Mouse (Mus musculus): ENCODE measurements around the gene Hcfc1r1. TPM values are rescaled to one million over a fixed set of nuclear protein-coding genes. Genes with fewer than 3 reads are reported as not detected.
A peak's percentile ranks its signal among the peaks of the same experiment; 100 is the strongest.

Hcfc1r1 gene
- polyA plus RNA-seq, 1 experiment from 2014 or later = 38.3 TPM

GRCm38 (mm10) chr17:23679127-23679835 lies 5.9 kb downstream of the Hcfc1r1 start, which contains the start of gene Cldn6:
TSS of gene Cldn6 (plus strand) at chr17:23679249.
- Histone ChIP-seq H3K27ac (ENCODE audit: low read depth, low read length) (no peak within 1 kb of the TSS), H3K9me3 (ENCODE audit: control insufficient read depth, low read length) (no peaks in the 10 kb centered on the region), H3K9ac (ENCODE audit: low read length) (no peak within 1 kb of the TSS), H3K4me2 (ENCODE audit: low read depth, low read length, severe bottlenecking) (peak within 1 kb of the TSS; percentile 36), H3K36me3 (ENCODE audit: control insufficient read depth, insufficient read depth, low read length) (no peaks in the 10 kb centered on the region), H3K27me3 (ENCODE audit: control insufficient read depth, insufficient read depth, low read length) (peaks cover 51% of the 10 kb centered on the region), H3K4me1 (replicated peaks; ENCODE audit: control insufficient read depth, insufficient read depth, low read length) (peaks cover 8% of the 10 kb centered on the region; the same call in 1 of the 2 replicates), H3K4me3 (ENCODE audit: low read depth, low read length) (peak within 1 kb of the TSS; percentile 14; the same call in 1 of the 2 replicates)
- 1% methylated on average over 38 of the region's 38 CpGs for WGBS
- ATAC-seq (replicated peaks; ENCODE audit: low FRiP score) = no peak
- DNase-seq (ENCODE audit: low spot score) = no peak

- H3K4me1 ChIP-seq (replicated peaks; ENCODE audit: control insufficient read depth, insufficient read depth, low read length) = peaks cover 11% of the 10 kb centered on the region; the same call in 1 of the 2 replicates
- DNase-seq (ENCODE audit: low spot score) (no peak), ATAC-seq (replicated peaks; ENCODE audit: low FRiP score) (no peak)
- H3K4me2 ChIP-seq (ENCODE audit: low read depth, low read length, severe bottlenecking) = no peak overlapping the region
- H3K27ac ChIP-seq (ENCODE audit: low read depth, low read length) = no peak overlapping the region
- 81% methylated on average over 9 of the region's 9 CpGs for WGBS
- H3K36me3 ChIP-seq (ENCODE audit: control insufficient read depth, insufficient read depth, low read length) = no peaks in the 10 kb centered on the region
- H3K4me3 ChIP-seq (ENCODE audit: low read depth, low read length) = no peak overlapping the region
- H3K9me3 ChIP-seq (ENCODE audit: control insufficient read depth, low read length) = no peaks in the 10 kb centered on the region
- no peak overlapping the region for H3K9ac ChIP-seq (ENCODE audit: low read length)
- peaks cover 47% of the 10 kb centered on the region for H3K27me3 ChIP-seq (ENCODE audit: control insufficient read depth, insufficient read depth, low read length)
Measured at GRCm38 (mm10) chr17:23680336-23680735, 6.9 kb downstream of the Hcfc1r1 start.

GRCm38 (mm10) chr17:23681086-23681485 lies 7.7 kb downstream of the Hcfc1r1 start:
- Histone ChIP-seq H3K4me3 (ENCODE audit: low read depth, low read length) (no peak overlapping the region), H3K4me1 (replicated peaks; ENCODE audit: control insufficient read depth, insufficient read depth, low read length) (peaks cover 9% of the 10 kb centered on the region; the same call in 1 of the 2 replicates), H3K36me3 (ENCODE audit: control insufficient read depth, insufficient read depth, low read length) (no peaks in the 10 kb centered on the region), H3K27ac (ENCODE audit: low read depth, low read length) (no peak overlapping the region), H3K27me3 (ENCODE audit: control insufficient read depth, insufficient read depth, low read length) (peaks cover 43% of the 10 kb centered on the region), H3K4me2 (ENCODE audit: low read depth, low read length, severe bottlenecking) (no peak overlapping the region), H3K9ac (ENCODE audit: low read length) (no peak overlapping the region), H3K9me3 (ENCODE audit: control insufficient read depth, low read length) (no peaks in the 10 kb centered on the region)
- DNase-seq (ENCODE audit: low spot score) (no peak), ATAC-seq (replicated peaks; ENCODE audit: low FRiP score) (no peak)
- 82% methylated on average over 10 of the region's 10 CpGs for WGBS

- WGBS = 60% methylated on average over 4 of the region's 4 CpGs
- H3K4me3 ChIP-seq (ENCODE audit: low read depth, low read length) = no peak overlapping the region
- ATAC-seq (replicated peaks; ENCODE audit: low FRiP score) = no peak
Measured at GRCm38 (mm10) chr17:23682092-23682491, 8.7 kb downstream of the Hcfc1r1 start.

GRCm38 (mm10) chr17:23682530-23682929 lies 9.1 kb downstream of the Hcfc1r1 start:
- H3K9ac ChIP-seq (ENCODE audit: low read length) = no peak overlapping the region
- no peak overlapping the region for H3K4me2 ChIP-seq (ENCODE audit: low read depth, low read length, severe bottlenecking)
- no peak for ATAC-seq (replicated peaks; ENCODE audit: low FRiP score)
- no peak for DNase-seq (ENCODE audit: low spot score)
- 59% methylated on average over 3 of the region's 3 CpGs for WGBS
- H3K27me3 ChIP-seq (ENCODE audit: control insufficient read depth, insufficient read depth, low read length) = peaks cover 43% of the 10 kb centered on the region
- no peaks in the 10 kb centered on the region for H3K36me3 ChIP-seq (ENCODE audit: control insufficient read depth, insufficient read depth, low read length)
- H3K4me3 ChIP-seq (ENCODE audit: low read depth, low read length) = no peak overlapping the region
- no peaks in the 10 kb centered on the region for H3K9me3 ChIP-seq (ENCODE audit: control insufficient read depth, low read length)
- no peak overlapping the region for H3K27ac ChIP-seq (ENCODE audit: low read depth, low read length)
- peaks cover 7% of the 10 kb centered on the region; the same call in 1 of the 2 replicates for H3K4me1 ChIP-seq (replicated peaks; ENCODE audit: control insufficient read depth, insufficient read depth, low read length)

More at GRCm38 (mm10) chr17:23682092-23682491, 8.7 kb downstream of the Hcfc1r1 start:
- Histone ChIP-seq H3K4me1 (replicated peaks; ENCODE audit: control insufficient read depth, insufficient read depth, low read length) (peaks cover 7% of the 10 kb centered on the region; the same call in 1 of the 2 replicates), H3K9ac (ENCODE audit: low read length) (no peak overlapping the region), H3K27me3 (ENCODE audit: control insufficient read depth, insufficient read depth, low read length) (peaks cover 43% of the 10 kb centered on the region), H3K9me3 (ENCODE audit: control insufficient read depth, low read length) (no peaks in the 10 kb centered on the region), H3K27ac (ENCODE audit: low read depth, low read length) (no peak overlapping the region), H3K4me2 (ENCODE audit: low read depth, low read length, severe bottlenecking) (no peak overlapping the region), H3K36me3 (ENCODE audit: control insufficient read depth, insufficient read depth, low read length) (no peaks in the 10 kb centered on the region)
- DNase-seq (ENCODE audit: low spot score) = no peak

GRCm38 (mm10) chr17:23683226-23683625 lies 9.8 kb downstream of the Hcfc1r1 start:
- Histone ChIP-seq H3K4me3 (ENCODE audit: low read depth, low read length) (peak overlapping the region; percentile 10; the same call in 1 of the 2 replicates), H3K9ac (ENCODE audit: low read length) (no peak overlapping the region), H3K36me3 (ENCODE audit: control insufficient read depth, insufficient read depth, low read length) (no peaks in the 10 kb centered on the region), H3K27ac (ENCODE audit: low read depth, low read length) (no peak overlapping the region), H3K4me1 (replicated peaks; ENCODE audit: control insufficient read depth, insufficient read depth, low read length) (peaks cover 7% of the 10 kb centered on the region; the same call in 1 of the 2 replicates), H3K9me3 (ENCODE audit: control insufficient read depth, low read length) (no peaks in the 10 kb centered on the region), H3K27me3 (ENCODE audit: control insufficient read depth, insufficient read depth, low read length) (peaks cover 43% of the 10 kb centered on the region), H3K4me2 (ENCODE audit: low read depth, low read length, severe bottlenecking) (peak overlapping the region; percentile 18; the same call in 1 of the 2 replicates)
- ATAC-seq (replicated peaks; ENCODE audit: low FRiP score) = 0 out of 2 replicates have a peak, but pooled peaks have one; percentile 2
- DNase-seq (ENCODE audit: low spot score) = peak; percentile 56
- 23% methylated on average over 15 of the region's 15 CpGs for WGBS

GRCm38 (mm10) chr17:23683856-23684672 lies 10.7 kb downstream of the Hcfc1r1 start, which contains the start of gene Cldn9:
TSS of gene Cldn9 (minus strand) at chr17:23684026.
- no peaks in the 10 kb centered on the region for H3K36me3 ChIP-seq (ENCODE audit: control insufficient read depth, insufficient read depth, low read length)
- H3K27ac ChIP-seq (ENCODE audit: low read depth, low read length) = no peak within 1 kb of the TSS
- peak; percentile 78 for ATAC-seq (replicated peaks; ENCODE audit: low FRiP score)
- peaks cover 36% of the 10 kb centered on the region for H3K27me3 ChIP-seq (ENCODE audit: control insufficient read depth, insufficient read depth, low read length)
- H3K4me1 ChIP-seq (replicated peaks; ENCODE audit: control insufficient read depth, insufficient read depth, low read length) = peaks cover 7% of the 10 kb centered on the region; the same call in 1 of the 2 replicates
- H3K4me2 ChIP-seq (ENCODE audit: low read depth, low read length, severe bottlenecking) = peak within 1 kb of the TSS; percentile 18; the same call in 1 of the 2 replicates
- no peak for DNase-seq (ENCODE audit: low spot score)
- no peaks in the 10 kb centered on the region for H3K9me3 ChIP-seq (ENCODE audit: control insufficient read depth, low read length)
- 11% methylated on average over 15 of the region's 15 CpGs for WGBS
- H3K9ac ChIP-seq (ENCODE audit: low read length) = no peak within 1 kb of the TSS
- peak within 1 kb of the TSS; percentile 10; the same call in 1 of the 2 replicates for H3K4me3 ChIP-seq (ENCODE audit: low read depth, low read length)

GRCm38 (mm10) chr17:23694491-23694890 lies 21.1 kb downstream of the Hcfc1r1 start:
- Histone ChIP-seq H3K4me2 (ENCODE audit: low read depth, low read length, severe bottlenecking) (no peak overlapping the region), H3K9ac (ENCODE audit: low read length) (no peak overlapping the region), H3K4me1 (replicated peaks; ENCODE audit: control insufficient read depth, insufficient read depth, low read length) (no peaks in the 10 kb centered on the region; the same call in 1 of the 2 replicates), H3K4me3 (ENCODE audit: low read depth, low read length) (no peak overlapping the region), H3K9me3 (ENCODE audit: control insufficient read depth, low read length) (no peaks in the 10 kb centered on the region), H3K27ac (ENCODE audit: low read depth, low read length) (no peak overlapping the region), H3K36me3 (ENCODE audit: control insufficient read depth, insufficient read depth, low read length) (no peaks in the 10 kb centered on the region), H3K27me3 (ENCODE audit: control insufficient read depth, insufficient read depth, low read length) (peaks cover 16% of the 10 kb centered on the region)
- DNase-seq (ENCODE audit: low spot score) (no peak), ATAC-seq (replicated peaks; ENCODE audit: low FRiP score) (no peak)
- WGBS = 75% methylated on average over 1 of the region's 1 CpGs

All from forebrain, embryonic 11.5 days (tissue).